Mouse (Mus musculus) hindbrain, embryonic 16.5 days (tissue): ENCODE measurements around the gene Lyl1. TPM values are rescaled to one million over a fixed set of nuclear protein-coding genes. Genes with fewer than 3 reads are reported as not detected.

ENCODE experiments used
- ATAC-seq: fragments of 200-750 bp; cut with Nextera tagmentation; 2 replicates; pipeline ENCODE4 v1.8.0; 2017; ENCODE audit warnings: moderate TSS enrichment, moderate library complexity
- H3K27ac ChIP-seq: fragments of 300-500 bp; sonication (generic); 2 replicates; pipeline ENCODE4 v1.5.1; 2014; ENCODE audit warnings: low read depth, mild to moderate bottlenecking, control low read depth, low read length, moderate library complexity
- H3K27me3 ChIP-seq: fragments of 300-500 bp; sonication (generic); replicated peaks from 2 replicates; pipeline ENCODE4 v1.6.1; 2014; ENCODE audit warnings: low read length; ENCODE audit not compliant: control insufficient read depth, insufficient read depth
- H3K36me3 ChIP-seq: fragments of 300-500 bp; sonication (generic); 2 replicates; pipeline ENCODE4 v1.6.1; 2014; ENCODE audit warnings: mild to moderate bottlenecking, low read length, moderate library complexity, mixed read lengths; ENCODE audit not compliant: control insufficient read depth, insufficient read depth
- H3K4me1 ChIP-seq: fragments of 300-500 bp; sonication (generic); 2 replicates; pipeline ENCODE4 v1.6.1; 2014; ENCODE audit warnings: low read depth, low read length; ENCODE audit not compliant: control insufficient read depth, insufficient read depth
- H3K4me2 ChIP-seq: fragments of 300-500 bp; sonication (generic); 2 replicates; pipeline ENCODE4 v1.6.1; 2014; ENCODE audit warnings: mild to moderate bottlenecking, low read length, control low read depth, moderate library complexity
- H3K4me3 ChIP-seq: fragments of 300-500 bp; sonication (generic); 2 replicates; pipeline ENCODE4 v1.5.1; 2014; ENCODE audit warnings: mild to moderate bottlenecking, low read length, control low read depth, moderate library complexity
- H3K9ac ChIP-seq: fragments of 300-500 bp; sonication (generic); 2 replicates; pipeline ENCODE4 v1.6.1; 2014; ENCODE audit warnings: low read depth, mild to moderate bottlenecking, control low read depth, low read length, moderate library complexity
- H3K9me3 ChIP-seq: fragments of 300-500 bp; sonication (generic); 2 replicates; pipeline ENCODE4 v1.6.1; 2014; ENCODE audit warnings: mild to moderate bottlenecking, low read length, moderate library complexity; ENCODE audit not compliant: control insufficient read depth
- WGBS: fragments of 180-500 bp; shearing (Covaris S2); extraction: QIAGEN DNeasy Blood & Tissue Kit; methylation state at CpG from one replicate; pipeline ENCODE4 v1.1.7; 2014; 5-methylcytosine and 5-hydroxymethylcytosine counted together
- polyA plus RNA-seq: library from polyadenylated mRNA; unstranded; fragments of >200 nt; fragmentation: Nextera tagmentation; extraction: Ambion mirVana; gene quantifications from 2 replicates; pipeline ENCODE4 v1.2.1, GENCODE M21; 2015

Gene Lyl1
- polyA plus RNA-seq, 1 experiment from 2014 or later: 2.6 TPM

DNA sequence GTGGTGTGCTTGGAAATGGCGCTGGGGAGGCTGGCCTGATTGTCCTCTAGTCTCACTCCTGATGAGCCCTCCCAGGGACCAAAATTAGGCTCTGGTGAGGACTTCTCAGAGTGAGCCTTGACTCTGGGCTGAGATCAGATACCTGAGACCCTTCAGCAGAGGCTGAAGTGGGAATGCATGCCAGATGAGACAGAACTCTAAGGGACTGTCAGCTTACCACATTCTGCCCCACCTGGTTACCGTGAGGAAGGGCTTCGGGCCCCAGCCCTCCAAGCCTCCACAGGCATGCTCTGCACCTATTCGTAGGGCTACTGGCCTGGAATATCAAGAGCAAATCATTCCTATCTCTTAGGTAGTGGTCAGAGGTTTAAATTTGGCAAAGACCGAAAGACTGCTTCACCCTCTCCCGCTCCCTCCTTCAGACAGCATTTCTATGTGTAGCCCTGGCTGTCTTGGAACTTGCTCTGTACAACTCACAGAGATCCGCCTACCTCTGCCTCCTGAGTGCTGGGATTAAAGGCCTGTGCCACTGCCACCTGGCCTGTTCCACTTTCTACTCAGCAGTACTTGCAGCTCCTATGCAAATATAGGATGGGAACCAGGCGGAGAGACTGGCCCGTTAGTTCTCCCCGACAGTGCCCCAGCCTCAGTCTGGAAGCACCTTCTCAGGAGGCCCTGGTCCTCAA lies 37.6 kb downstream of the Lyl1 start:
- Histone ChIP-seq H3K9ac (peak overlapping the region; percentile 51; the same call in 1 of the 2 replicates), H3K27ac (peak overlapping the region; percentile 29; the same call in 1 of the 2 replicates)
- 42% methylated on average over 10 of the region's 10 CpGs for WGBS

DNA sequence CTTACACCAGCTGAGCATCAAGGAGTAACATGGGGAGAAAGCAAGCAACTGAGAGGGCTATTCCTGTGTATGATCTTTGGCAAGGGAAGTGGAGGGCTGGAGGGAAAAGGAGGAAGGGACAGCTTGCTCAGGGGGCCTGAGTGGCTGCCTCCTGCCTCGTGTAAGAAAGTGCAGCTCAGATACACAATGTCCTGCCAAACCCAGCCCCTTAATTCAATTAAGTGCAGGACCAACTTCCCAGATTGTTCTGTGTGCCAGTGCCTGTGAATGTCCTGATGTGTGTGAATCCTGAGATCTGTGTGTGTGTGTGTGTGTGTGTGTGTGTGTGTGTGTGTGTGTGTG lies 38.1 kb downstream of the Lyl1 start:
- Histone ChIP-seq H3K9me3 (no peaks in the 10 kb centered on the region), H3K9ac (peak overlapping the region; percentile 51; the same call in 1 of the 2 replicates), H3K4me1 (peaks cover 78% of the 10 kb centered on the region), H3K36me3 (no peaks in the 10 kb centered on the region), H3K4me3 (no peak overlapping the region), H3K27ac (peak overlapping the region; percentile 29; the same call in 1 of the 2 replicates), H3K4me2 (no peak overlapping the region), H3K27me3 (peaks cover 28% of the 10 kb centered on the region)
- 0% methylated on average over 1 of the region's 1 CpGs for WGBS
- ATAC-seq: no peak

More for the DNA sequence above, 37.6 kb downstream of the Lyl1 start:
- Histone ChIP-seq H3K27me3 (peaks cover 27% of the 10 kb centered on the region), H3K9me3 (no peaks in the 10 kb centered on the region), H3K4me2 (no peak overlapping the region), H3K4me3 (no peak overlapping the region), H3K4me1 (peaks cover 73% of the 10 kb centered on the region), H3K36me3 (no peaks in the 10 kb centered on the region)
- no peak for ATAC-seq

DNA sequence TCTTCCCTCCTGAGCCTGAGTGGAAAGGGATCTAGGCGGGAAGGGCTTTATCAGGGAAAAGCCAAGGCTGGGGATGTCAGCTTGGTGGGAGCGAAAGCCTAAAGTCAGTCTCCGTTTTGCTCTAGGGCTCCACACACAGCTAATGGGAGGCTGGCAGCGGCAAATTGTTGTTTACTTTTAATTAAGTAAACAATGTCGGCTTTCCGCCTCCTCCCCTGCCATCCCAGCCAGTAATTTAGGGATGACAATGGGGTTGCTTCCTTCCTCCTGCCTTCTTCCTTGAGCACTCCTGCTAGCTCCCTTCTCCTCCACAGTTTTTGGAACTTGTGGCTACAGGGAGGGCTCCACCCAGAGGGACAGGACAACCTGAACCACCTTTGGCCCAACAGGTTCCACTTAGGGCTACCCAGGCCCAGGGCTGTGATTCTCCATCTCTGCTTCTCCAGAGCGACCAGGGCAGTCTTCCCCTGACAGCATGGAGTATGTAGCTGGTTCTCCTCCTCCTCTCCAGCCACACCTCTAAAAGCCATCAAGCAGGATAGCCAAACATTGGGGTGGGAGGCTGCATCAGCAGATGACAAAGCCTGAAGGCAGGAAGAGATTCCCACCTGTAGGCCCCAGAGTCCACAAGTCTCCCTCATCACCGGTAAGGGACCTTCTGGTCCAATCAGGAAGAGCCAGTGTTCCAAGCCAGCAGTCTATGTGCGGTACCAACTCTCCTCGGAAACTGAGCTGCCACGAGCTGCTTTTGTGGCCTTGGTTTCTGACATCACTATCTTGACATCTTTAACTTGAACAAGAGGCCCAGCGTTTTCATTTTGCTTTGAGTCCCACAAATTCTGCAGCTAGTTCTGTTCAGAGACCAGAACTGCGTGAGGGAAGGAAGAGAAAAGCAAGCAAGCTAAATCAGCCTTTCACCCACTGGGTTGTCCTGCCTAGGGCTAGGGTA lies 39.9 kb downstream of the Lyl1 start:
- Histone ChIP-seq H3K9ac (0 out of 2 replicates have a peak overlapping the region, but pooled peaks have one; percentile 8), H3K27me3 (peaks cover 33% of the 10 kb centered on the region), H3K36me3 (no peaks in the 10 kb centered on the region), H3K27ac (peak overlapping the region; percentile 80; the same call in 1 of the 2 replicates), H3K4me2 (no peak overlapping the region), H3K9me3 (no peaks in the 10 kb centered on the region), H3K4me3 (no peak overlapping the region), H3K4me1 (peaks cover 78% of the 10 kb centered on the region)
- WGBS: 37% methylated on average over 13 of the region's 13 CpGs
- ATAC-seq: no peak

DNA sequence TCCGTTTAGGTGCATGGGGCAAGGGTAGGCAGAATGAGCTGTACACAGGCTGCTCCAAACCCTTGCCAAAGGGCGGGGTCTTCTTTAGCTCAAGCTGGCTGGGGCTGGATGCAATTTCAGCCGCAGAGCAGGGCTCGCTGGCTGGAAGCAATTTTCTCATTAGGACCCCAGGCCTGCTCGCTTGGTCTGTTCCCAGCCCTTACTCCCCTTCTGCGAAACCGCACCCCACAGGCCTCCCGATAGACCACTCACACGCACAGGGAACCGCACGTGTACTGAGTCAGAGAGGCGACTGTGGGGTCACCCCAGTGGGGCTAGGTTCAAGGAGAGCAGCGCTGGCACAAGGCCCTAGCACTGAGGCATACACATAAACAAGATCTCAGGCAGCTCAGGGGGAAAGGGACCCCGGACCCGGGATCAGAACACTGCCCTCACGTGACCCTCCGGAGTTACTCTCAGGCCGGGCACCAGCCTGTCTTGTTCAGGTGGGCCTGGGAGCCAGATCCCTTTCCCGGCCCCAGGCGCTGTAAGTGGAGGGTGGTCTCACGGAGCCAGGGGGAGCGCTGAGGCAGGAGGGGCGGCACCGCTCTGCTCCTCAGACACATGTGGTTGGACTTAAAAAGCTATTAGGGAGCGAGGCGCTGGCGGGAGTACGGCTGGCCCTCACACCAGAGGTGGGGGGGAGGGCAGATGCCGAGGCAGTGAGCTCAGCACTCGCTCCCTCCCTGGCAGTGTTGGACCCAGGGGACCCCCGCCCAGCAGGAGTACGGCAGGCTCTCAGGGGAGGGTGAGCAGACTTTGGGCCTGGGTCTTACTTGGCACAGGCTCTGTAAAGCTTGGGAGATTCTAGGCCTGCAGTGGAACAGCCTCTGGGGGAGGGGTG lies 41.2 kb downstream of the Lyl1 start:
- Histone ChIP-seq H3K36me3 (no peaks in the 10 kb centered on the region), H3K4me2 (peak overlapping the region; percentile 23), H3K4me1 (peaks cover 77% of the 10 kb centered on the region), H3K9ac (peak overlapping the region; percentile 5; the same call in 1 of the 2 replicates), H3K27ac (peak overlapping the region; percentile 80), H3K9me3 (no peaks in the 10 kb centered on the region), H3K27me3 (peaks cover 36% of the 10 kb centered on the region), H3K4me3 (no peak overlapping the region)
- 6% methylated on average over 32 of the region's 32 CpGs for WGBS
- ATAC-seq: 0 out of 2 replicates have a peak, but pooled peaks have one; percentile 27

DNA sequence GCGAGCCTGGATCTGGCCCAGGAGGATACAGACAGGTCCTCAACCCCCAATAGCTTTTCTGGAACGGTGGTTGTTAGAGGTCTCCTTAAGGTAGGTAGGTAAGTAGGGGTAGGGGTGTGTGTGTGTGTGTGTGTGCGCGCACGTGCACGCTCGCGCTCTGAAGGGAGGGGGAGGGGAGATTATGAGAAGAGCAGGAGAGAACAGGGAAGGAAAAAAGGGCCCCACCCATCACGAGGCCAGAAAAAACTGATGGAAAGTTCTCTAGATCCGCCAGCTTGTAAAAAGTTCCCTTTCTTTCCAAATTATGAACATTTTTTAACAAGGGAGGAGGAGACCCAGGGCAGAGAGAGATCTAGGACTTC lies 41.8 kb downstream of the Lyl1 start:
- H3K27me3 ChIP-seq: peaks cover 34% of the 10 kb centered on the region
- no peaks in the 10 kb centered on the region for H3K9me3 ChIP-seq
- no peak for ATAC-seq
- peak overlapping the region; percentile 13; the same call in 1 of the 2 replicates for H3K4me2 ChIP-seq
- peak overlapping the region; percentile 5; the same call in 1 of the 2 replicates for H3K9ac ChIP-seq
- H3K36me3 ChIP-seq: no peaks in the 10 kb centered on the region
- peak overlapping the region; percentile 80 for H3K27ac ChIP-seq
- H3K4me3 ChIP-seq: no peak overlapping the region
- peaks cover 72% of the 10 kb centered on the region for H3K4me1 ChIP-seq
- WGBS: 13% methylated on average over 10 of the region's 10 CpGs

DNA sequence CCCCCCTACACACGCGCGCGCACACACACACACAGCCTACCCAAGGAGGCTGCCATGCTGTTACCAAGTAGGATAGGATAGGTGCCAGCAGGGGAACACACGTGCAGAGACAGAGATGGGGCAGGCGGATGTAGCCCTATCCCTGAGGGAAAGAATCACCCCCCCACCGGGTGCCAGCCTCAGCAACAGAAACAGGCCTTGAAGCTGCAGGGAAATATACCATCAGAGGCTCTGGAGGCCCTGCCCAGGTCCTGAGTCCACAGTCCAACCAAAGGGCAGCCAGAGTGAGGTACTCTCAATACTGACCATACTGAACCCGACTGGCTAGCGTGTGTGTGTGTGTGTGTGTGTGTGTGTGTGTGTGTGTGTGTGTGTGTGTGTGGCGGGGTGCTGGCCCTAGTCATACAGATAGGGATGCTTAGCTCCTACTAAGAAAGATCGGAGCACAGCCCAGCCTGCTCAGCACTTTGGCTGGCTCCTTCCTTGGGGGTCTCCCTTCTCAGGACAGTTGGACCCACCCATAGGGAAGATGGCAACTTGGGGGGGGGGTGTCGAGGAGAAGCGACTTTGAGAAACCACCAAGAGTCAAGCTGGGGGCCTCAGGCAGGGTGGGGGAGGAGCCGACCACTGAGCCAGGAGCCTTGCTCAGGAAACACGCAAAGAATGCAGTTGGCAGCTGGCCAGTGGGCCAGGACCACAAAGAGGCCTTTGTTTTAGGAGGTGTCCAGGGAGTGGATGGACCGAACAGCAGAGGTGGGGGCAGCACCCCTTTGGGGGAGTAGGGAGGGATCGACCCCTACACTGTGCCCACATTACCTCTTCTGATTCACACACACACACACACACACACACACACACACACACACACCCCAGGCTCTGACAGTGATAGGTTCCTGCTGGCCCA lies 42.5 kb downstream of the Lyl1 start:
- Histone ChIP-seq H3K9me3 (no peaks in the 10 kb centered on the region), H3K4me2 (no peak overlapping the region), H3K36me3 (no peaks in the 10 kb centered on the region), H3K4me1 (peaks cover 65% of the 10 kb centered on the region), H3K27me3 (peaks cover 30% of the 10 kb centered on the region), H3K9ac (peak overlapping the region; percentile 27; the same call in 1 of the 2 replicates), H3K27ac (peak overlapping the region; percentile 80), H3K4me3 (no peak overlapping the region)
- WGBS: 5% methylated on average over 15 of the region's 17 CpGs
- peak; percentile 71 for ATAC-seq

DNA sequence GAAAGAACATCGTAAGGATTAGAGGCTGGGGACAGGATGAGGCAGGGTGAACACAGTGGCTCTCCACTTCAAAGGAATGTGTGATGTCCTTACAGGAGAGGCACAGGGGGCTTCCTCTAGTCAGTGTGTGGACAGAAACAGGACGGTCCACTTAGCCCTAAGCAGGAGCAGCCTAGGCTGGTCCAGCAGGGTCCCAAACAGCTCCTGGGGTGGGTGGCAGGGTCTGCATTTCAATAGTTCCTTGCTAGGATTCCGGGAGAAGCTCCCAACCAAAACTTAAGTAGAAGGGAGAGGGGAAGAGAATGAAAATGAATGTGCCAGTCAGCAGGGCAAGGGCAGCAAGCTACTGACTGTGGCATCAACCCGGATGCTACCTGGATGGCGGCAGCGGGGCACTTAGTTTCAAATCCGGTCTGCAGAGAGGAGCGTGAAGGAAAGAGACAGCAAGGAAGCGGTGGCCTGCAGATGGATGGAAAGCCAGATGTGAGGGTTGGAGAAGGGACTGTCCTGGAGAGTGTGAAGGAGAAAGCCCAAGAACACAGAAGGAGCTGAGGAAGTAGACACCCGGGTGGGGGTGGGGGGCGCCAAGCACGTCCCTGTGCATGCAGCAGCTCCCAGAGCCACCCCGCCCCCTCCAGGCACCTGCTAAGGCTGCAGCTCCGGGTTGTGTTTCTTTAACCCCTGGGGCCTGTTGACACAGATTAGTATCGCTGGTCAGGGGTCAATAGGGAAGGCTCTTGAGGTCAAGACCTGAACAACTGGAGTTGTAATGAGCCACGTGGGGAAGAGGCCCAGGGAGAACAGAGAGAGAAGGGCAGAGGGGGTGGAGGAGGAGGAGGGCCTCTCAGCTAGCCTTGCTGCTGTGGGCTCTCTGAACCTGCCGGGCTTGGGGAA lies 44.0 kb downstream of the Lyl1 start:
- no peaks in the 10 kb centered on the region for H3K9me3 ChIP-seq
- H3K4me3 ChIP-seq: no peak overlapping the region
- peak overlapping the region; percentile 31 for H3K9ac ChIP-seq
- 9% methylated on average over 17 of the region's 17 CpGs for WGBS
- no peak overlapping the region for H3K4me2 ChIP-seq
- H3K27ac ChIP-seq: peak overlapping the region; percentile 80
- H3K4me1 ChIP-seq: peaks cover 57% of the 10 kb centered on the region
- no peaks in the 10 kb centered on the region for H3K36me3 ChIP-seq
- no peak for ATAC-seq
- peaks cover 29% of the 10 kb centered on the region for H3K27me3 ChIP-seq
